Mouse (Mus musculus) stomach, postnatal 0 days (tissue): ENCODE measurements at regions not wholly inside any gene's neighbourhood (a gene's known extent, or its start where the extent isn't known, plus 50 kb on each side); places are given as distances from the start of the nearest gene placed in this dataset.

Source experiments
- CTCF ChIP-seq: IDR thresholded peaks from 2 replicates; pipeline ENCODE4 v1.5.1; 2016; ENCODE audit warnings: antibody characterized with exemption, low read depth, mild to moderate bottlenecking, moderate library complexity
- EP300 ChIP-seq: optimal IDR thresholded peaks from 2 replicates; pipeline ENCODE3; 2016; ENCODE audit warnings: antibody characterized with exemption

DNA sequence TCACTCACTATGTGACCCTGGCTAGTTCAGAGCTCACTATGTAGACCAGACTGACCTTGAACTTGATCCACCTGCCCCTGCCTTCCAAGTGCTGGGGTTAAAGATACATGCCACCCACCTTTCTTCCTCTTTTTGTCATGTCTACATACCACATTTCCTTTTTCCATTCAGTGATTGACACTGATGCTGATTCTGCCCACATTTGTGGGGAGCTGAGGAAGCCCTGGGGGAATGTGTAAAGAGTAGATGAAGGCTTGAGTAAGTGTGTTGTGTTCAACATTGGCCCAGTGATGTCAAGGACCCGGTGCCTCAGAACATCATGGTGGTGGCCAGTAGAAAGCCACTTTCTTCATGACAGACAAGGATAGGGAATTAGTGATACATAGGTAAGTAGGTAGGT, 201.3 kb downstream of the Rpap3 start:
- TF ChIP-seq CTCF (no peak), EP300 (no peak)
